8 mouse cellular contexts compared by ENCODE assay signal in genomic region chr11:109721320-109721780, GRCm38 (mm10). TPM values are rescaled to one million over a fixed set of nuclear protein-coding genes. Genes with fewer than 3 reads are reported as not detected.
DNase-seq lines count a peak whose midpoint lies in the region; ATAC-seq and TF ChIP-seq lines count a peak whose summit lies in the region.

No protein-coding gene starts in this region.

- H3K27ac ChIP-seq in forebrain, embryonic 16.5 days (ENCODE audit: low read length) = no peak overlapping the region
- H3K27ac ChIP-seq in hindbrain, postnatal 0 days = peak overlapping the region; percentile 32; the same call in 1 of the 2 replicates
- peak overlapping the region; percentile 86 for H3K27ac ChIP-seq in liver, embryonic 15.5 days (replicated peaks)
- no peak overlapping the region for H3K27ac ChIP-seq in neural tube, embryonic 14.5 days (ENCODE audit: low read depth, low read length)

- TF ChIP-seq CTCF in hindbrain, postnatal 0 days (IDR thresholded peaks at IDR 0.05; ENCODE audit: low read depth) = no peak

- peak overlapping the region; percentile 58 for H3K9ac ChIP-seq in forebrain, embryonic 16.5 days (replicated peaks; ENCODE audit: low read depth, low read length)
- H3K9ac ChIP-seq in hindbrain, postnatal 0 days (replicated peaks; ENCODE audit: low read length) = peak overlapping the region; percentile 35
- H3K9ac ChIP-seq in liver, embryonic 15.5 days = peak overlapping the region; percentile 46
- H3K9ac ChIP-seq in neural tube, embryonic 14.5 days (replicated peaks; ENCODE audit: low read depth, low read length) = peak overlapping the region; percentile 55

- H3K4me2 ChIP-seq in forebrain, embryonic 16.5 days (ENCODE audit: low read length) = peak overlapping the region; percentile 95
- peak overlapping the region; percentile 66 for H3K4me2 ChIP-seq in hindbrain, postnatal 0 days (ENCODE audit: low read depth, low read length)
- peak overlapping the region; percentile 54 for H3K4me2 ChIP-seq in liver, embryonic 15.5 days
- H3K4me2 ChIP-seq in neural tube, embryonic 14.5 days (ENCODE audit: low read depth, low read length) = peak overlapping the region; percentile 97

- DNase-seq in cerebellum, adult 9-11 months = peak; percentile 4
- DNase-seq in cerebellum, adult 8-10 months = no peak
- DNase-seq in adrenal gland, adult 8-10 months = peak; percentile 21
- peak; percentile 48 for DNase-seq in hindbrain, postnatal 0 days (ENCODE audit: low spot score)
- DNase-seq in spleen, adult 18-20 months = no peak

- ATAC-seq in forebrain, embryonic 16.5 days = peak; percentile 45; the same call in 1 of the 2 replicates
- ATAC-seq in hindbrain, postnatal 0 days = peak; percentile 65
- ATAC-seq in liver, embryonic 15.5 days (ENCODE audit: insufficient read depth) = peak; percentile 23; the same call in 1 of the 2 replicates
- peak; percentile 58; the same call in 1 of the 2 replicates for ATAC-seq in neural tube, embryonic 14.5 days (ENCODE audit: low read depth)

- WGBS in forebrain, embryonic 16.5 days = 0% methylated on average over 37 of the region's 40 CpGs
- under 1% methylated on average over 40 of the region's 40 CpGs for WGBS in hindbrain, postnatal 0 days
- WGBS in liver, embryonic 15.5 days (ENCODE audit: insufficient replicate concordance) = 1% methylated on average over 40 of the region's 40 CpGs
- WGBS in neural tube, embryonic 14.5 days = under 1% methylated on average over 40 of the region's 40 CpGs

- H3K9me3 ChIP-seq in forebrain, embryonic 16.5 days (ENCODE audit: control insufficient read depth, low read length) = no peaks in the 10 kb centered on the region
- H3K9me3 ChIP-seq in hindbrain, postnatal 0 days (ENCODE audit: low read length) = no peaks in the 10 kb centered on the region
- no peaks in the 10 kb centered on the region for H3K9me3 ChIP-seq in liver, embryonic 15.5 days (replicated peaks)
- H3K9me3 ChIP-seq in neural tube, embryonic 14.5 days (ENCODE audit: control insufficient read depth, low read length) = no peaks in the 10 kb centered on the region

- peaks cover 4% of the 10 kb centered on the region; the same call in 1 of the 2 replicates for H3K27me3 ChIP-seq in forebrain, embryonic 16.5 days (replicated peaks; ENCODE audit: control insufficient read depth, insufficient read depth, low read length)
- H3K27me3 ChIP-seq in hindbrain, postnatal 0 days (ENCODE audit: insufficient read depth, low read length) = no peaks in the 10 kb centered on the region
- peaks cover 33% of the 10 kb centered on the region for H3K27me3 ChIP-seq in liver, embryonic 15.5 days
- 0 out of 2 replicates have a peak, but pooled peaks cover 4% of the 10 kb centered on the region for H3K27me3 ChIP-seq in neural tube, embryonic 14.5 days (ENCODE audit: control insufficient read depth, insufficient read depth, low read length)

- peak overlapping the region; percentile 47 for H3K4me3 ChIP-seq in forebrain, embryonic 16.5 days (replicated peaks; ENCODE audit: low read length)
- peak overlapping the region; percentile 40 for H3K4me3 ChIP-seq in hindbrain, postnatal 0 days (ENCODE audit: low read length)
- H3K4me3 ChIP-seq in liver, embryonic 15.5 days (replicated peaks) = peak overlapping the region; percentile 51
- H3K4me3 ChIP-seq in neural tube, embryonic 14.5 days (ENCODE audit: low read depth, low read length) = peak overlapping the region; percentile 42

- peaks cover 31% of the 10 kb centered on the region for H3K4me1 ChIP-seq in forebrain, embryonic 16.5 days (replicated peaks; ENCODE audit: control insufficient read depth, insufficient read depth, low read length)
- H3K4me1 ChIP-seq in hindbrain, postnatal 0 days (ENCODE audit: insufficient read depth, low read length) = peaks cover 11% of the 10 kb centered on the region; the same call in 1 of the 2 replicates
- no peaks in the 10 kb centered on the region for H3K4me1 ChIP-seq in liver, embryonic 15.5 days (replicated peaks)
- H3K4me1 ChIP-seq in neural tube, embryonic 14.5 days (ENCODE audit: control insufficient read depth, insufficient read depth, low read length) = peaks cover 11% of the 10 kb centered on the region

- no peaks in the 10 kb centered on the region for H3K36me3 ChIP-seq in forebrain, embryonic 16.5 days (ENCODE audit: control insufficient read depth, insufficient read depth)
- H3K36me3 ChIP-seq in hindbrain, postnatal 0 days (ENCODE audit: insufficient read depth, low read length) = no peaks in the 10 kb centered on the region
- no peaks in the 10 kb centered on the region for H3K36me3 ChIP-seq in liver, embryonic 15.5 days (replicated peaks)
- H3K36me3 ChIP-seq in neural tube, embryonic 14.5 days (ENCODE audit: control insufficient read depth, insufficient read depth, low read length) = no peaks in the 10 kb centered on the region

RNA-seq across cellular contexts. Expression of gene Fam20a, which starts 0.7 kb away (rescaled TPM):
- 1 to 10 TPM; 2.6 to 5.2 (median 3.7) TPM for total RNA-seq in adrenal gland, adult 8-10 months (2022)
- polyA plus RNA-seq in forebrain, embryonic 16.5 days (2015; fragmentation: Nextera tagmentation; extraction: Ambion mirVana) = 1.9 and 3.5 TPM in 2 replicates
- total RNA-seq in hindbrain, postnatal 0 days (2014; rRNA removed) = 9.1 and 10.1 TPM in 2 replicates
- polyA plus RNA-seq in hindbrain, postnatal 0 days (2015; fragmentation: Nextera tagmentation; extraction: Ambion mirVana) = 9.3 and 9.4 TPM in 2 replicates
- 6.7 and 8.6 TPM in 2 replicates for polyA plus RNA-seq in liver, embryonic 15.5 days (2015; fragmentation: Nextera tagmentation; extraction: Ambion mirVana)
- polyA plus RNA-seq in neural tube, embryonic 14.5 days (2014; fragmentation: Nextera tagmentation; extraction: Ambion mirVana) = 4.4 and 7.8 TPM in 2 replicates

Comparison
In these comparisons a context has a peak if more than half of its experiments do, and no peak if none do; other contexts are left out.
1. DNase-seq: peak in cerebellum, adult 9-11 months (single experiment), adrenal gland, adult 8-10 months (single experiment) and hindbrain, postnatal 0 days (single experiment); none in cerebellum, adult 8-10 months (single experiment) and spleen, adult 18-20 months (0 of 2).
2. H3K27ac ChIP-seq: peak in hindbrain, postnatal 0 days (single experiment) and liver, embryonic 15.5 days (single experiment); none in forebrain, embryonic 16.5 days (single experiment) and neural tube, embryonic 14.5 days (single experiment).
3. Peak in every context shown above with its lines, with median percentiles within 50 percentile points of each other: ATAC-seq, H3K4me2 ChIP-seq, H3K4me3 ChIP-seq and H3K9ac ChIP-seq.